Mouse (Mus musculus) spleen, postnatal 4 days (tissue): ENCODE data around the gene Nrip1.
A peak's percentile ranks its signal among the peaks of the same experiment; 100 is the strongest.

Experiments
- DNase-seq, 2 experiments: peaks; one replicate each; pipeline ENCODE4 v3.0.0; 2022; ENCODE audit warnings: low spot score in 2 of 2

Nrip1 gene

DNA sequence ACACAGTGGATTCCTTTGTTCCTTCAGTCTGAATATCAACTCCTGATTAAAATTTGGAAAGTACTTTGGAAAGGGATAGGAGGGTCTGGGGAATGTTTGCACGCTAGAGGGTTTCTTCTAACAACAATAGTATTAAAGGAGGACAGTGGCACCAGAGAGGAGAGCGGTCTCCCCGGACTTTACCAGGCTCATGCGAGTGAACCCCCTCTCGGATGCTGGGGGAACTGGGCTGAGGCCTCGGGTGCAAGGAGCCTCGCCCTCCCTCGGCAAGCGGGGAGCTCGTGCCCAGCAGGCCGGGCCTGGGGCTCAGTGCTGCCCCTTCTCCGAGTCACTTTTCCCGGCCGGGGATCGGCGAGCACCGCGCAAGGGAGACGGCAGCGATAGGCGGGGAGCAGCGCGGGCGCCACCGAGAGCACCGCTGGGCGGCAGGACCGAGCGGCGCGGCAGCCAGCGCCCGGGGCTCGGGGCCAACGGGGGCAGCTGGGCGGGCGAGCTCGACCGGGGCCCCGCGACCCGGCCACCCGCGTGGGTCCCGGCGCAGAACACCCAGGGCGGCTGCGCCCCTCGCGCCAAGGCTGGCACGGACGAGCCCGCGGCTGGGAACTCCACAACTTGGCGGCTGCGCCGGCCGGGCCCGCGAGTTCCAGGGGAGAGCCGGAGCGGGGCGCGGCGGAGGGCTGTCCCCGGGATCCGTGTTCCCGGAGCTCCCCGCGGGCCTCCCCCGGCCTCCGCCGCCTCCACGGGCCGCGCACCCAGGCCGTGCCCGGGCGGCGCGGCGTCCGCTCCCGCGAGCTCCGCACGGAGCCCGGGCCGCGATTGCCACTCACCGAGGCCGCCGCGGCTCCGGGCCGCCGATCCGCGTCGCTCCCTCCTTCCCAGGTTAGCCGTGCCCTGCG lies 1.3 kb downstream of the Nrip1 start:
- peak; percentile 66 to 86 for DNase-seq

DNA sequence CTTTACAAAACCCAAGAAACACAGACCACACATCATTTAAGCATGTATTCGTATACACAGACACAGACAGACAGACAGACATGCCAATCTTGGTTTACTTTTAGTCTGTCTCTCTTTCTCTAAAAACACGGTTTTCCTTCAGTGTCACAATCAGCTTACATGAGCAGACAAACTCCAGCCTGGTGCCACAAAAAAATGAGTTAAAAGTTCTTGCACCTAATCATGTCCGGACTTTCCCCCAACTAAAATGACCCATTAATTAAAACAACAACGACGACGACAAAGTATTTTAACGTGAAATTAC lies 2.1 kb downstream of the Nrip1 start:
- no peak for DNase-seq

DNA sequence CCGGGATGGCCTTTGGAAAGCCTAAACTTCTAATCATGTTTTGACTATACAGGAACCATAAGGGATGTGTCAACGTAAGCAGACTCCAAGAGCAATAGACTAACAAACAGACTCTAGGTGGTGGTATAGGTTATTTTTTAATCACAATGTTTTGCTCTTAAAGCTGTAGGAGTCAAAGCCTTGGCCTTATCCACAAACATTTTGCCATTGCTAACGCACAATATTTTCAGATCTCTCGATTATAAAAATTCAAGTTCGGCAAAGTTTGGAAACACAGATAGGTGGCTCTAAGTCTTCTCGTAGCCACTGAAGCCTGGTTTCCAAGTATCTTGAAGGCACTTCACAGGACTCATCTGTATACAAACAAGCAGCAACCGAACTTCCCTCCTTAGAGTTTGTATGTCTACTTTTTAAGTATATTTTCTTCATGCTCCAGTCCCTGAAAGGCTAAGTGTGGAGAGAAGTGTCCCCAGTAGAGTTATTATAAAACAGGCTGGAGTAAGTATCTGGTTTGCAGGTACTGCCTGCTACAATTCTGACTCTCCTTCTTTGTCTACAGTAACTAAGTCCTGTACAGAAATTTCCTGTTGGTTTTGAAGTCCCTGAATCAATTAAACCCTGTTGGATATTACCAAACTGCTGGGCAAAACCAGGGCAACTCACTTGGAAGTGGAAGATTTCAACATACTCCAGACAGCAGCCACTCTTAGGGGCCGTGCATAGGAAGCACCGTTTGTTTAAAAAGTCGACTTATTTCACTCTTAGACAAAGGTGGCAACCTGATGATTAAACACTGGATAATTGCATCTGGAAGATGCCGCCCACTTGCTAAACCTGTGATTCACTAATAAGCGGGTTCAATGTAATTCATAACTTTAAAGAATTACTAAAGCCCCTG lies 2.7 kb downstream of the Nrip1 start:
- DNase-seq: no peak

- peak; percentile 66 to 71 for DNase-seq
These were observed 3.4 kb downstream of the Nrip1 start for GRCm38 (mm10) chr16:76370041-76370715.

DNA sequence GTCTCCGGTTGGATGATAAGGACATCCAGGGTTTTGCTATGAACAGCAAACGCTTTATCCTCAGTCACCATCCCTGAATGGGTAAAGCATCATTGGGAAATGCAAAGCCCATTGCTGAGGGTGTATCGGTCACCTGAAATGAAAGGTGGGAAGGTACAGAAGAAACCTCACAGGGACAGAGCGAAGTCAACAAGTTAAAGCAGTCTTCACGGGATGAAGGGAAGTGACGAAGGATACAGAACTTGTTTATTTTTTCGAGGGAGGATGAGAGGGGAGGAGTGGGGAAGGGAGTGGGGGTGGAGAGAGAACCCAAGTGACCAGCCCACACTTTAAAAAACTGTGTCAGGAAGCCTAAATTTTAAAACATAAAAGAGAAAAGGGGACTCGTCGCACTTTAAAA lies 4.4 kb downstream of the Nrip1 start:
- DNase-seq: no peak

DNA sequence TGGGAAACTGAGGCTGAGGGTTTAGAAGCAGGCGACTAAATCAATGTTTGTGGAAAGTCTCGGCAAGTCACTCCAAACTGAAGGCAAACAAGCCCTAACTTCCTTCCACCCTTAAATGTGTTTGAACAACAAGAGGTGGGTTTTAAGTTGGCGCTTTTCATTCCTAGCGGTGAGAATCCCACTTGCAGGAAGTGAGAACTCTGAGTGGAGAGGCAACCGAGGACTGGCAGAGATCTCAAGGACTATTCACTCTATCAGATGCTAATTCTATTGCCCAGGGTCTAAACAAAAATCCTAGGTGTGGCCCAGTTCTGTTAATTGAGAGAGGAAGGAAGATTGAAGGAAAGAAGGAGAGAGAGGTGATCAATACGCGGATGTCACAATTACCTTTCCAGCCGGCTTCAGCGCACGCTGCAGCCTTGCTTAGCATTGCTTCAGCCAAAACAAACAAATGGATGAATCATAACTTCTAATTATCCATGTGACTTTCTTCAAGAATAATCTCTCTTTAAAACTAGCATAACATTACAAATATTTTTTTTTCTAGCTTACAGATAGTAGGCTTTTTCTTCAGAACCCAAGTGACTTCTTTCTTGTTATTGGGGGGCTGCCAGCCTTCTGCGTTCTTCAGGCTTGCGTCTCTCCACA lies 6.2 kb downstream of the Nrip1 start:
- DNase-seq: no peak

- DNase-seq: no peak
These were observed 7.7 kb downstream of the Nrip1 start for GRCm38 (mm10) chr16:76365790-76366406.

DNA sequence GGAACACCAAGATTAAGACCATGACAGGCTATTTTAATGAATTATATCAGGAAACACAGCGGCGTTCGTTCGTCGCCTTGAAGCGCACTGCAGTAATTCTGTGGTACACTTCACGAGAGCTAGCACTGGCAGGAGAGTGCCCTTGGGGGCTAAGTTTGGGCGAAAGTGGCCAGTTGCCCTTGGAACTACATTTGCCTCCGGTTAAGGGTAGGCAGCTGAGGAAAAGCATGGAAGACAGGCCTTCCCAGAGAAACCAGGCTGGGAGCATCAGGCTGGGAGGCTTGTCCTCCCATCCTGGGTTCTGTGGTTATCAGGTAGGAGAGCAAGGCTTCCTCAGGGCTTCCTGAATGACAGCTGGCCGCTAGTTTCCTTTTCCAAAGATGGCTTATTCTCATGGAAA lies 8.4 kb downstream of the Nrip1 start:
- no peak for DNase-seq

GRCm38 (mm10) chr16:76363641-76364040 lies 10.0 kb downstream of the Nrip1 start:
- no peak for DNase-seq

DNA sequence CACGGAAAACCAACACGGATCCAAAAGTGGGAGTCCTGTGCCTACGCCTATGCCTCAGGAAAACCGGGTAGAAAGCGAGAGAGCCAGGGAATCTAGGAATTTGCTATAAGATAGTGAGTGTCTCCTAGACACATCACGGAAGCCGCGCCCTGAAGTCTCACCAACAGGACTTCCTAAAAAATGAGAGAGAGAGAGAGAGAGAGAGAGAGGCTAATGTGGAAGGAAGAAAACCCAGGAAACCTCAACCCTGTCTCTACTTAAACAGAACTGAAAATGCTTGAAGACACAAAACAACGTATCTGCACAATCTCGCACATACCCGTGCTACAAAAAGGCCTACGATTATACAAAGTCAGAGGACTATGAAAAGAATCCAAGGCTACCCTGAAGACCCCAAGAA lies 10.6 kb downstream of the Nrip1 start:
- no peak for DNase-seq

DNA sequence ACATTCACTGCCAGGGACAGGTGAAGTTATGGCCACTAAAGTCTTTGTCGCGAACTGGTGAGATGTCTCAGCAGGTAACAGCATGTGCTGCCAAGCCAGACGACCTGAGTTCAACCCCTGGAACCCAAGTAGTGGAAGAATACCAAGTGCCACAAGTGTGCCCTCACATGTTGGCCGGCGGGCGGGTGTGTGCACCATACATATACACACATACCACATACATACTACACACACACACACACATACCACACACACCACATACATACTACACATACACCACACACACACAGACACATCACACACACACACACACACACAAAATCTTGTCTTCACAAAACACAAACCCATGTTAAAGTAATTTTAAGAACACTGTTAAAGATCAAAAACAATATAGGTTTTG lies 13.2 kb downstream of the Nrip1 start:
- no peak for DNase-seq

GRCm38 (mm10) chr16:76358757-76359156 lies 14.9 kb downstream of the Nrip1 start:
- no peak for DNase-seq

- DNase-seq: no peak
These were observed 15.4 kb downstream of the Nrip1 start for GRCm38 (mm10) chr16:76358128-76358748.

- no peak for DNase-seq
These were observed 16.5 kb downstream of the Nrip1 start for GRCm38 (mm10) chr16:76357155-76357554.

GRCm38 (mm10) chr16:76355947-76356550 lies 17.6 kb downstream of the Nrip1 start:
- DNase-seq: no peak

GRCm38 (mm10) chr16:76355267-76355666 lies 18.4 kb downstream of the Nrip1 start:
- no peak for DNase-seq

DNA sequence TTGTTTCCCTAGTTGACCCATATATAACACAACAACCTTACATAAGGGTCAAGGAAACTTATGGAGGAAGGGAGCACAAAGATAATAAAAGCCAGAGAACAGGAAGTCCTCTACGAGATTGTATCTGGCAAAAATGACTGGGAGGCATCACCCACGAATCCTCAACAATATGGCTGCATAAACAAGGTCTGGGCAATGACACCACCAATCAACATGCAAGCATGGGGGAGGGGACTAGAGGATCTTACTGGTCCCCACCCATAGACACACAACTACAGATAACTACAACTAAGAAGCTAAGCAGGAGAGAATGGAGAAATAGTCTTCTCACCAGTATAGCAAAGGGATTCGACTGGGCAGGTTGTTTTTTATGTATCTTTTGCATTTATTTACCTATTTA lies 18.8 kb downstream of the Nrip1 start:
- DNase-seq: no peak

GRCm38 (mm10) chr16:76354289-76354688 lies 19.3 kb downstream of the Nrip1 start:
- no peak for DNase-seq

DNA sequence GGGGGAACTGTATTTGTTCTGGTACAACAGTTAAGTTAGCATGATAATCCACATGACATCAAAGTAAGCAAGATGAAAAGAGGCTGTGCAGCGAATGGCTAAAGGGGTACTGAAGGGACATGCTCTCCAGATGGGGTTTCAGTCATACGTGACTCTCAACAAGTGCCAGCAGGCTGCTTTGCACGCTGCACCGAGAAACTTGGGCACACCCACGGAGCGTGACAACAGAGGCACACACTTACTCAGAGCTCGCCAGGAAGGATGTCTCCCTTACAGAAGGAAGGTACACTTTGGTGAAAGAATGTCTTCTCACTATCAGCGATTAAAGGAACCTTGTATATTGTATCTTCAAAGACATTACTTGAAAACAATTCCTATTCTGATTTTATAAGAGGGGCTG lies 22.7 kb downstream of the Nrip1 start:
- DNase-seq: no peak

GRCm38 (mm10) chr16:76349053-76349452 lies 24.6 kb downstream of the Nrip1 start:
- DNase-seq: no peak
